Mouse (Mus musculus): ENCODE data around the gene Rfx4. TPM values are rescaled to one million over a fixed set of nuclear protein-coding genes. Genes with fewer than 3 reads are reported as not detected.

Gene Rfx4
- polyA plus RNA-seq, 1 experiment from 2014 or later = 1.9 TPM

DNA sequence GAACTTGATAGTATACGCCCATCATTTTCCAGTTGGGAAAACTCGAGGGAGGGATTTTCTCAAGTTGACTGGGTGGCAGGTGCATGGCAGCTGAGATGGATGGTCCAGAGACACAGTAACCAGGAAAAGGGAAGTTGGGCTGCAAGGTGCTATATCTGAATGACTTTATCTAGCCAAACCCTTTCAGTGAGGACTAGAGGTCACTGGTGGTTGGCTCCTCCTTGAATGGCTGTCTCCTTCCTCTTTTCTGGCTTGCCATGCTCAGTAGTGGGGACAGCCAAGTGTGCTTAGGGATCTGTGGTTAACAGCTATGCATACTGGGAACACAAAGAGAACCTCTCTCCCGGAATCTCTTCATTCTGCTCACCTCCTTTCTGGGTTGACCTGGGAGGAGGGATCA lies 64.4 kb downstream of the Rfx4 start:
- Histone ChIP-seq H3K9me3 (no peaks in the 10 kb centered on the region), H3K4me2 (replicated peaks) (no peak overlapping the region), H3K4me1 (peaks cover 6% of the 10 kb centered on the region; the same call in 1 of the 2 replicates), H3K27me3 (no peaks in the 10 kb centered on the region), H3K27ac (no peak overlapping the region), H3K9ac (no peak overlapping the region), H3K36me3 (no peaks in the 10 kb centered on the region), H3K4me3 (no peak overlapping the region)
- 70% methylated on average over 3 of the region's 3 CpGs for WGBS
- no peak for ATAC-seq (ENCODE audit: insufficient number of reproducible peaks, insufficient read depth, low FRiP score, low TSS enrichment)

DNA sequence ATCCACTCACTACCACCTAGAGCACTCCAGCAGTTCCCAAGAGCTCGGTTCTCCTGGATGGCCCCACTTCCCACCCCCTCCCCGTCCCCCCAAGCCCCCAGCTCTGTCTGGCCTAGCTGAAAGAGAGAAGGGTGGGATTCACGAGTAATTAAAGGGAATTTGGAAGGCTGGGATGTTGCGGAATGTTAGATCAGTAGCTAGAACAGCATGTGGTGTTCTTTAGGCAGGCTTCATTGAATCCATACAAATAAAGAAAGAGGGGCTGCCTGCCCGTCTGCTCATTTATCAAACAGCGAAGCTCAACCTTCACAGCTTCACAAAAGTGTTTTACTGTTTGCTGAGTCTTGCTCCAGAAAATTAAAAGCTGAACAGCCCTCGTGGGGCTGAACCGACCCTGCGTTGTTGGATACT lies 66.9 kb downstream of the Rfx4 start:
- no peak for ATAC-seq (ENCODE audit: insufficient number of reproducible peaks, insufficient read depth, low FRiP score, low TSS enrichment)
- Histone ChIP-seq H3K9ac (no peak overlapping the region), H3K36me3 (no peaks in the 10 kb centered on the region), H3K27me3 (no peaks in the 10 kb centered on the region), H3K4me3 (no peak overlapping the region), H3K27ac (no peak overlapping the region), H3K4me2 (replicated peaks) (no peak overlapping the region), H3K9me3 (no peaks in the 10 kb centered on the region), H3K4me1 (peaks cover 6% of the 10 kb centered on the region; the same call in 1 of the 2 replicates)
- 27% methylated on average over 9 of the region's 9 CpGs for WGBS

DNA sequence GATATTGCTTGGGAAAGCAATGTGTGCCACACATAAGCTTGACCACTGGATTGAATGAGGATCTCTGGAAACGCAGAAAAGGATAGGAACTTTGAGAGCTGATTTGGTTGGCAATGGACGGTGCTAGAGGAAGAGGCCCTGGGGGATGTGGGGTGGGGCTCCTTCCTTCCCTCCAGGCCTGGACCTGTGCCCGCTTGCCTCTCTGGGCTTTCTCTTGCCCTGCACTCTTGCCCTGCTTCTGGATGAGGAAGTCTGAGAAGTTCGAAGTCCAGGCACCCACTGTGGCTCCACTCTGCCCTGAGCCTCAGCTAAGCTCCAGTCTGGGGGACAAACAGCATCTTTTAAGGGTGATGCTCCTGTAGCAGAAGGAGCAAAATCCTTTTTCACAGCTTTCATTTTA lies 67.8 kb downstream of the Rfx4 start:
- H3K9me3 ChIP-seq = no peaks in the 10 kb centered on the region
- H3K4me2 ChIP-seq (replicated peaks) = no peak overlapping the region
- H3K27me3 ChIP-seq = no peaks in the 10 kb centered on the region
- H3K36me3 ChIP-seq = no peaks in the 10 kb centered on the region
- H3K4me3 ChIP-seq = no peak overlapping the region
- H3K27ac ChIP-seq = no peak overlapping the region
- 37% methylated on average over 4 of the region's 4 CpGs for WGBS
- no peak overlapping the region for H3K9ac ChIP-seq
- H3K4me1 ChIP-seq = peaks cover 6% of the 10 kb centered on the region; the same call in 1 of the 2 replicates
- no peak for ATAC-seq (ENCODE audit: insufficient number of reproducible peaks, insufficient read depth, low FRiP score, low TSS enrichment)

DNA sequence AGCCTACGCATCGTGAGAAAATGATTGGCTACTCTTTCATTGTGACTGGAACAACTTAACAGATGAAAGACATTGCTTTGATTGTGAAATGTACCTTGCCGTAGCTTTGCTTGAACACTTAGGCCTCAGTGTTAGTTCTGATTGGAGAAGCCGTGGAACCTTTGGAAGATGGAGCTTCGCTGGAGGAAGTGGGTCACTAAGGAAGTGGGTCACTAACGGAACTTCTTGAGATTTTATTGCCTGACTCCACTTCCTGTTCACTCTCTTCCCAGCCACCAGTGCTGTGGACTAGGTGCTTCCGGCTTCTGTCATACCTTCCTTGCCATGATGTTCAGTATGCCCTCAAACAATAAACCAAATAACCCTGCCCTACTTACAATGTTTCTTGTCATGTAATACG lies 73.1 kb downstream of the Rfx4 start:
- no peaks in the 10 kb centered on the region for H3K27me3 ChIP-seq
- WGBS = 78% methylated on average over 8 of the region's 8 CpGs
- ATAC-seq (ENCODE audit: insufficient number of reproducible peaks, insufficient read depth, low FRiP score, low TSS enrichment) = no peak
- no peak overlapping the region for H3K9ac ChIP-seq
- H3K27ac ChIP-seq = no peak overlapping the region
- no peaks in the 10 kb centered on the region for H3K9me3 ChIP-seq
- no peaks in the 10 kb centered on the region for H3K4me1 ChIP-seq
- no peaks in the 10 kb centered on the region for H3K36me3 ChIP-seq
- H3K4me2 ChIP-seq (replicated peaks) = no peak overlapping the region
- H3K4me3 ChIP-seq = no peak overlapping the region

DNA sequence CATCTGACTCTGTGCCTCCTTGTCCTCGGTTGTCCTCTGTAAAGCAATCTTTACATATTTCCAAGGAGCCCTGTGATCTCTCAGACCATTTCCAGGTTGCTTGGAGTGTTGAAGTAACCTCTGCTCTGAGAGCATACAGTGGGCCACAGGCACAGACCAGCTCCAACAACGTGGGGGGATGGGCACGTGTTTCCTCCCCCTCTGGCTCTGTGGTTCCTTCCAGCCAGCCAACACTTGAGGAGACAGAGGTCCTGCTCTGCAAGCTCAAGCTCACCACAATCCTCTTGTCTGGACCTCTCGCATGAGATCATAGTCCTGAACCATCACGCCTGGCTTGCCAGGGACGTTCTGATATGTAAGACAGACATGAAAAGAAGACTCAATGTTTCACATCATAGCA lies 79.7 kb downstream of the Rfx4 start:
- Histone ChIP-seq H3K4me2 (replicated peaks) (no peak overlapping the region), H3K4me3 (no peak overlapping the region), H3K27me3 (no peaks in the 10 kb centered on the region), H3K36me3 (no peaks in the 10 kb centered on the region), H3K9ac (no peak overlapping the region), H3K4me1 (no peaks in the 10 kb centered on the region), H3K9me3 (no peaks in the 10 kb centered on the region), H3K27ac (no peak overlapping the region)
- ATAC-seq (ENCODE audit: insufficient number of reproducible peaks, insufficient read depth, low FRiP score, low TSS enrichment) = no peak
- WGBS = 67% methylated on average over 6 of the region's 6 CpGs

DNA sequence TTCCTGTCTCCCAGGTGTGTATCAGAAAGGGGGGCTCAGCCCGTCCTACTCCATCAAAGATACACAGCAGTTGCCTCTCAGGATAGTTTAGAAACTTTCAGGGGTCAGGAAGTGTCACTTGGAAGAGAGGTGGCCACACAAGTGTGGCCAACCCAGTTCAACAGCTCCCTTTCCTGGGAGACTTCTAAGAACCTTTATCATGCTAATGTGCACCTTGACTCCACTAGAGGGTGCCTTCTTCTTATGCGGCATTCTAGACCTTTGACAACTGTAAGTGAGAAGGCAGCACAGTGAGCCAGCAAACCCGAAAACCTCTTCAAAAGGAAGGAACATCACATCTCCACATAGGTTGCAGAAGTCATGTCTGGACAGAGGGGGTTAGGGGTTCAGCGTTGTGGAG lies 80.2 kb downstream of the Rfx4 start:
- Histone ChIP-seq H3K4me2 (replicated peaks) (no peak overlapping the region), H3K9ac (no peak overlapping the region), H3K27ac (no peak overlapping the region), H3K4me3 (no peak overlapping the region), H3K27me3 (no peaks in the 10 kb centered on the region), H3K36me3 (no peaks in the 10 kb centered on the region), H3K4me1 (no peaks in the 10 kb centered on the region), H3K9me3 (no peaks in the 10 kb centered on the region)
- no peak for ATAC-seq (ENCODE audit: insufficient number of reproducible peaks, insufficient read depth, low FRiP score, low TSS enrichment)
- 42% methylated on average over 4 of the region's 4 CpGs for WGBS

DNA sequence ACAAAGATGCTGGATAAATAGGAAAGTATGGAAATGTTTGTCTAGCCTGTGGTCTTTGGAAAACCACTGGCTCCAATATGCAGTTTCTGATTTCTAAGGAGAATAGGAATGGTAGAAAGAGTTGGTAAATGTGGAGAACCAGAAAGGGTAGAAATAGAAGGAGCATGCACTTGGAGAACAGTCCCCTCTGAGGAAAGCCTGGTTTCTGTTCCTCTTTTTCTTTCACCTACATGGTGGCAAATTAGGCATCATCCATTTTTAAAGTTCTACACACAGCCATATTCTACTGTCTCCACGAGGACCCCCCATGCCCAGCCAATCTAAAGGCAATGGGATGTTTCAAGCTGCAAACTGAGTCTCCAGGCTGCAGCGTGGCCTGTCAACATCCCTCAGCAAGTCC lies 81.5 kb downstream of the Rfx4 start:
- H3K4me3 ChIP-seq = no peak overlapping the region
- no peaks in the 10 kb centered on the region for H3K36me3 ChIP-seq
- ATAC-seq (ENCODE audit: insufficient number of reproducible peaks, insufficient read depth, low FRiP score, low TSS enrichment) = no peak
- H3K9ac ChIP-seq = no peak overlapping the region
- no peak overlapping the region for H3K27ac ChIP-seq
- H3K4me1 ChIP-seq = no peaks in the 10 kb centered on the region
- no peak overlapping the region for H3K4me2 ChIP-seq (replicated peaks)
- 85% methylated on average over 2 of the region's 2 CpGs for WGBS
- no peaks in the 10 kb centered on the region for H3K9me3 ChIP-seq
- H3K27me3 ChIP-seq = no peaks in the 10 kb centered on the region

DNA sequence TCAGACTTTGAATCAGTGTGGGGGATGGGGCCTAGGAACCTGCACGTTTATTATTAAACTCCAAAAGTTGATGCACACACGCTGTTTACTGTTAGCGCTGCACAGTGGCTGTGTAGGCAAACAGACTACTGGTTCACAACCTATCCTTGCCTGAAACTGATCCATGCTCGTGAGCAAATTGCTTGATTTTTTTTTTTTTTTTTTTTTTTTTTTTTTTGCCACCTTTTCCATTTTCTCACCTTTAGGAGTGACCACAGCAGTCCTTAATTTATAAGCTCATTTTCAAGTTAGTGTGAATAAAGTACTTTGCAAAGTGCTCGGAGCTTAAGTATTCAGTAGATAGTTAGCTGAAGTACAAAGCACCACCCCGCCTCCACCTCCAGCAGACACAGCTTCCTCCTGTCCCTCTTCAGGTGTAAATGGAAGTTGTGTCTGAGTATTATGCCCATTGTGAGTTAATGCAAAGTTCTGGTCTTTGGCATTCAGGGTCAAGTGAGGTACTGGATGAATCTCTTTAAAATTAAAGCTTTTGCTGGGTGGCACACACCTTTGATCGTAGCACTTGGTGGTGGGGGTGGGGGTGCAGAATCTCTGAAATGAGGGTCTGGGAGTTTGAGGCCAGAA lies 83.1 kb downstream of the Rfx4 start:
- no peak overlapping the region for H3K27ac ChIP-seq
- no peaks in the 10 kb centered on the region for H3K27me3 ChIP-seq
- no peak overlapping the region for H3K9ac ChIP-seq
- no peaks in the 10 kb centered on the region for H3K36me3 ChIP-seq
- H3K4me3 ChIP-seq = no peak overlapping the region
- ATAC-seq (ENCODE audit: insufficient number of reproducible peaks, insufficient read depth, low FRiP score, low TSS enrichment) = no peak
- no peak overlapping the region for H3K4me2 ChIP-seq (replicated peaks)
- no peaks in the 10 kb centered on the region for H3K9me3 ChIP-seq
- no peaks in the 10 kb centered on the region for H3K4me1 ChIP-seq
- WGBS = 75% methylated on average over 7 of the region's 7 CpGs

DNA sequence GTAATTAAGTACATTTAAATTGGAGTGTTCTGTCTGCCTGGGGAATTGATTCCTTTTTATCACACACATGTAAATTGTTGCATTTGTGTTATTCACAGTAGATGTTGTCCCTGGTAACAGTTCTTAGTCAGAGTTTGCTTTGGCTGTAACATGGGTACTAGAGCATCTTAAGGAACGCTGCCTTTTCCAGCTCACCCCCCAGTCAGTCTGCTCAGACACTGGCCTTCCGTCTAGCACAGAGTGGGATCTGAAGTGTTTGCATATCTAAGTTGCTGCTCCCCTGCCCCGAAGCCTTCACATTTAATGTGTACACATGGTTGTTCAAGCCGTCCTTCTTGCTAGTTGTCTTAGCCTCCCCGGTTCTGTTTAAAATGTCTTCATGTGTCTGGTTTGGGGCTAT lies 90.8 kb downstream of the Rfx4 start:
- no peak overlapping the region for H3K4me2 ChIP-seq (replicated peaks)
- no peak for ATAC-seq (ENCODE audit: insufficient number of reproducible peaks, insufficient read depth, low FRiP score, low TSS enrichment)
- no peak overlapping the region for H3K27ac ChIP-seq

DNA sequence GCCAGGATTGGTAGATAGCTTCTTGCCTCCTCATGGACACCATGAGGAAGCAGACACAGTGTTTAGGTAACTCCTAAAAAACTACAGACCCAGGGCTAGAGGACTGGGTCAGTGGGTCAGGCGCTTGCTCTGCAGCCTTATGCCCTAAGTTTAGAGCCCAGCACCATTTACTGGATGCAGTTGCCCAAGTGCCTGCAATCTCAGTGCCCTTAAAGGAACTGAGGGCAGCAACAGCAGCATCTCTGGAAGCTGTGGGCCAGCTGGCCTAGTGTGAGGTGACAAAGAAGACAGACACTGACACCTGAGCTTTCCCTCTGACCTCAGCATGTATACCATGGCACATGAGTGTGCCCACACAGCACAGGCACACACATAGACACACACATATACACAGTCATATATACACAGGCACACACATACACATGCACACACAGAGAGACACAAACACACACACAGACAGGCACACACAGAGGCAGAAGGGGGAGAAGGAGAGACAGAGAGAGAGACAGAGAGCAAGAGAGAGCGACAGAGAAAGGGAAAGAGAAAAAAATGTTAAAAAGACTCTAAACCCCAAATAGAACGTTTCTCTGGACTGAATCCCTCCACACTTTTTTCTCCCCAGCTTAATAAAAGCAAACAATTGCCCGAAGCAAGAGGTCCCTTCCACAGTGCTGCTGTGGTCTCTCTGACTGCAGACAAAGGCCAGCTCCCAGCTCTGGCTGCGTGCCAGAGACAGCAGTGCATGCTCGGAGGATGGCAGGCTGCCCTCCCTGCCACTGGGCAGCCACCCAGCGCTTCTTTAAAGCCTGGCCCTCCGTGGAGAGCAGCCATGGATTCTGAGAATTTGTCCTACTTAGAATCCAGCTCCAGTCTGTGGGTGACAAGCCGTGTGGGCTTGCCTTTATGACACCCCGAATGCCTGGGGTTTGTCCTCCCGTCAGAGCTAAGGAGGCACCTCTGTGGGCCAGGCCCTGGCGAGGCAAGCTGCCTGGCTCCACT lies 96.4 kb downstream of the Rfx4 start:
- Histone ChIP-seq H3K27ac (peak overlapping the region; percentile 5; the same call in 1 of the 2 replicates), H3K9ac (no peak overlapping the region), H3K4me2 (replicated peaks) (no peak overlapping the region), H3K4me1 (peaks cover 8% of the 10 kb centered on the region), H3K27me3 (no peaks in the 10 kb centered on the region), H3K9me3 (no peaks in the 10 kb centered on the region), H3K36me3 (no peaks in the 10 kb centered on the region), H3K4me3 (no peak overlapping the region)
- 50% methylated on average over 12 of the region's 12 CpGs for WGBS
- peak; percentile 15; the same call in 1 of the 2 replicates for ATAC-seq (ENCODE audit: insufficient number of reproducible peaks, insufficient read depth, low FRiP score, low TSS enrichment)

More for the DNA sequence above, 90.8 kb downstream of the Rfx4 start:
- Histone ChIP-seq H3K36me3 (no peaks in the 10 kb centered on the region), H3K9me3 (no peaks in the 10 kb centered on the region), H3K27me3 (no peaks in the 10 kb centered on the region), H3K9ac (no peak overlapping the region), H3K4me3 (no peak overlapping the region), H3K4me1 (no peaks in the 10 kb centered on the region)
- WGBS = 79% methylated on average over 5 of the region's 5 CpGs

DNA sequence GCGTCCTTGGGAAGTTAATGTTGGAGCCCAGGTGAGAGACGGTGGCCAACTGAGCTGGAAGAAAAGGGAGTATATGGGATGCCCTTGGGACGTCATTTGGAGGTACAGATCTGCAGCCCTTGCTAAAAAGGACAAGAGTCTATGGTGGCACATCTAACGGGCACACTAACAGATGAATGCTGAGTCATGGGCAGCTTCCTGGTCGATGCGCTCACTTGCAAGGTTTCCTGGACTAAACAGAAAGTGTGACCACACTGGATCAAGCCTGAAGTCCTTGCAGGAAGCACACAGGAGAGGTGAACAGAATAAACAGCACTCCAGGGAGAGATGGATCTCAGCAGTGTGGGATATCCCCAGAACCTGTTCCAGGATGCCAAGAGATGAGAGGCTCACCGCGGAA lies 98.2 kb downstream of the Rfx4 start:
- WGBS = 92% methylated on average over 8 of the region's 8 CpGs
- no peaks in the 10 kb centered on the region for H3K36me3 ChIP-seq

DNA sequence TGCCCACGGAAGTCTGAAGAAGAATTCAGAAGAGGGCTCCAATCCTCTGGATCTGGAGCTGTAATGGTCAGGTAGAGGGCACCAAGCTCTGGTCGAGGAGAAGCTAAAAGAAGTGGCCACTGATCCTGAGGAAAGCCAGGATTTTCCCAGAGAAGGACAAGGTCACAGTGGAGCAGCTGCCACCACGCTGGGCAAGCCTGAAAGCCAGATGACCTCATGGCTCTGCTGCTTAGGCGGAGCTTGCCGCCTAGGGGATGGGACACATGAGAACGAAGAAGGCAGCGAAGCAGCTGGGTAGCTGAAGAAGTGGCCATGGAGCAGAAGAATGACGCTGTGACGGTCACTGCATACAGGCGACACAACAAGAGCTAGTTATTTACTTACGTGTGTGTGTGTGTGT lies 99.6 kb downstream of the Rfx4 start:
- Histone ChIP-seq H3K4me3 (no peak overlapping the region), H3K9me3 (no peaks in the 10 kb centered on the region), H3K4me2 (replicated peaks) (no peak overlapping the region), H3K9ac (no peak overlapping the region), H3K36me3 (no peaks in the 10 kb centered on the region), H3K4me1 (peaks cover 12% of the 10 kb centered on the region), H3K27me3 (no peaks in the 10 kb centered on the region), H3K27ac (no peak overlapping the region)
- no peak for ATAC-seq (ENCODE audit: insufficient number of reproducible peaks, insufficient read depth, low FRiP score, low TSS enrichment)
- WGBS = 77% methylated on average over 11 of the region's 11 CpGs

More for the DNA sequence above, 98.2 kb downstream of the Rfx4 start:
- H3K4me3 ChIP-seq = no peak overlapping the region
- no peak overlapping the region for H3K27ac ChIP-seq
- H3K9ac ChIP-seq = no peak overlapping the region
- peaks cover 8% of the 10 kb centered on the region for H3K4me1 ChIP-seq
- H3K27me3 ChIP-seq = no peaks in the 10 kb centered on the region
- no peaks in the 10 kb centered on the region for H3K9me3 ChIP-seq
- ATAC-seq (ENCODE audit: insufficient number of reproducible peaks, insufficient read depth, low FRiP score, low TSS enrichment) = no peak
- no peak overlapping the region for H3K4me2 ChIP-seq (replicated peaks)
